Mouse (Mus musculus) brain, embryonic 14.5 days (tissue): ENCODE data around the gene Slc16a1. TPM values are rescaled to one million over a fixed set of nuclear protein-coding genes. Genes with fewer than 3 reads are reported as not detected.
"Not testable (repeated sequence)": the region's sequence is repeated elsewhere in the genome, so short reads cannot be mapped to it uniquely, and the experiment has no call there.

Source experiments
- DNase-seq: peaks from one replicate; pipeline ENCODE4 v3.0.0-alpha.2; 2011; ENCODE audit warnings: low read depth
- CTCF ChIP-seq: fragments of 200-500 bp; IDR thresholded peaks from 2 replicates; pipeline ENCODE4 v1.5.1; 2012; ENCODE audit warnings: inconsistent platforms, mild to moderate bottlenecking, moderate library complexity, borderline replicate concordance; ENCODE audit not compliant: insufficient read depth, insufficient read length; ENCODE audit errors: extremely low read depth
- POLR2A ChIP-seq: fragments of 200-500 bp; IDR thresholded peaks from 2 replicates; pipeline ENCODE4 v1.6.1; 2012; ENCODE audit warnings: mild to moderate bottlenecking, inconsistent platforms, borderline replicate concordance; ENCODE audit not compliant: poor library complexity, insufficient read depth, insufficient read length, severe bottlenecking; ENCODE audit errors: extremely low read depth
- polyA plus RNA-seq: library from polyadenylated mRNA; depleted of rRNA; stranded (reverse); fragments of >200 nt; gene quantifications from 2 replicates; pipeline ENCODE4 v1.2.3, GENCODE M21; 2012

Gene Slc16a1
- polyA plus RNA-seq, 1 experiment: 6.7 TPM

DNA sequence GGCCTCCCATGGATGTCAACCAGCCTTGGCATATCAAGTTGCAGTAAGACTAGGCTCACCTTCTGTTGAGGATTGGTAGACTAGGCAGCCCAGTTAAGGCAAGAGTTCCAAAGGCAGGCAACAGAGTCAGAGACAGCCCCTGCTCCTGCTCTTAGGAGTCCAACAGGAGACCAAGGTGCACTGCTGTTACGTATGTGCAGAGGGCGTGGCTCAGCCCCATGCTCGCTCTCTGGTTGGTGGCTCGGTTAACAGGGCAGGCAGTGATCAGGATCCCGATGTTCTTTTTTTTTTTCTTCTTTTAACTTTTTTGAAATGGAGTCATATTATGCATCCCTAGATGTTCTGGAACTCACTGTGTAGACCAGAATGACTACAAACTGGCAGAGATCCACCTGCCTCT, 30.5 kb downstream of the Slc16a1 start:
- no peak for DNase-seq
- TF ChIP-seq CTCF: no peak
- no peak for TF ChIP-seq POLR2A

GRCm38 (mm10) chr3:104669856-104670182, 31.4 kb downstream of the Slc16a1 start:
- DNase-seq: no peak
- TF ChIP-seq POLR2A (no peak), CTCF (no peak)

GRCm38 (mm10) chr3:104670183-104671020, 31.9 kb downstream of the Slc16a1 start:
- DNase-seq: not testable (repeated sequence)

DNA sequence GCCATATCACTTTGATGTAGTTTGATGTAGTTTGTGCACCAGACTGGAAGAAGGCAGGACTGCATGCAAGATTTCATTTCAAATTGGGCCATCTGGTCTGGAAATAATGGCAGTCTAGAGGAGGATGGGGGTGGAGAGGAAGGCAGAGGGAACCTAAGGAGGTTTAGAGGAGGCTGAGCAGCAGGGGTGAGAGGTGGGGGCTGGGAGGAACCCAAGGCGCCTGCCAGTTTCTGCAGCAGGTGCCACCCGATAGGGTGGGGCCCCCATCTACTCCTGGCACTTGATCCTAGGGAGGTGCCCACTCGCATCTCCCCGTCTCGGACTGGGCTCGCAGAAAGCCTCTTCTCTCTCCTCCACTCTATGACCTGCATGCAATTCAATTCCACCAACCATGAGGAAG, 33.1 kb downstream of the Slc16a1 start:
- DNase-seq: peak; percentile 80
- TF ChIP-seq CTCF: no peak
- no peak for TF ChIP-seq POLR2A

- TF ChIP-seq CTCF (no peak), POLR2A (no peak)
- DNase-seq: no peak
Measured at GRCm38 (mm10) chr3:104672041-104672440, 33.6 kb downstream of the Slc16a1 start.

DNA sequence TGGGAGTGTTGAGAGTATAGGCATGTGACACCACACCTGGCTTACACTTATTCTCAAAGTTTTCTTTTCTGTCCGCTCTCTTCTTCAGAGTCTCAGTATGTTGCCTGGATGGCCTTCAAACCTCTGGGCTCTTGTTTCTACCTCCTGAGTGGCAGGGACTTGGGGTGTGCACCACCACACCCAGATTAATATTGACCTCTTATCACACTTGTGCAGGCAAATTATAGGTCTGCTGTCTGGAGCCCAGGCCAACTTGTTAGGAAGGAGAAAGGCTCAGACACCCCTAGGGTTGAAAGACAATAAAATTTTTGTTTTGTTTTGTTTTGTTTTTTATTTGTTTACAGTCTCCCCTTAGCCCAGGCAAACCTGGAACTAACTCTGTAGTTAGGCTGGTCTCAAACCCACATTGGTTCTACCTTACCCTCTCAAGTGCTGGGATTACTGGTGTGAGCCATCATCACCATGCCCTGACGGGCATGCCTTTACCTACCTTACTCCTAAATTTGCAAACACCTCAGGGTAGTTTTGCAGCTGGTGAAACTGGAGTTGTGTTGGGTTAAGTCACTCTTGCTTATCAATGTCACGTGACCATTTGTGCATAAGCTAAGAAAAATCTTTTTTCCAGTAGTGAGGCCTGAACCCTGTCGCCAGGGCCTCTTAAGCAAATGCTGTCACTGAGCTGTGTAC, 35.3 kb downstream of the Slc16a1 start:
- DNase-seq: no peak
- TF ChIP-seq CTCF (no peak), POLR2A (no peak)

DNA sequence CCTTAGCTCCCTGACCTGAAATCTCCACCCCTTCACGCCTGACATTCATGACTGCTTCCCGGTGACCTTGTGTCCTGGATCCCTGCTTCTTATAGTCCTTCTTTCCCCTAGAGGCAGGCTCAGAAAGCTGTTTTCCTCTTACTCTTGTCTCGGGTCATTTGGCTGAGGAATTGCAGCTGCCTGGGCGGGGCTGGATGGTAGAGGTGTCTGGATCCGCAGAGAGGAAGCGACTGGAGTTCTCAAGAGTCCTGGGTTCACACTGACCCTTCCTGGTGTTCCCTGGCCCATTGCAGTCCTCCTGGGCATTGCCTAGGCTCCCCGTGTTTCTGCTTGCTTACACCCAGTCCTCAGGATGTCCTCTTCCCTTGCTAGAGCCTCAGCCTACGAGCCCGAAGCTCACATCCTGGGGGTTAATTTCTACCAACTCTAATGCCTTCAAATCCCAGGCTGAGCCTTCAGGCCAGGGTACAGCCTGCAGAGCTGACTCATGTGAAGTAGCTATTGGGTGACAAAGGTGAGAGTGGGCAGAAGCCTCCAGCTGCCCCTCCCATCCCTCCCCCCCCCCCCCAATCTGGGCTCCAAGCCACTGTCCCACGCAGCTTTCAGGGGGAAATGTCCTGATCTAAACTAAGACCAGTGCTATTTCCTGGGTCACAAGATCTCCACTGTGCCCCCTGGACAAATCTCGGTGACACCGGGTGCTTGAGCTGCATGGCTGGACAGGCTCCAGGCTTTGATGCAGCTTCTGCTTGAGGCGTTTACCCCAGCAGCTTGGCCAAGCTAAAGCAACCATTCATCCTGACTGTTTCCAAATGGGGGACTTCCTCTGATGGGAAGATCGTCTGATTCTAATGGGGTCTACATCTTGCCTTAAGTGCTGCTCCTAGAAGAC, 36.1 kb downstream of the Slc16a1 start:
- no peak for TF ChIP-seq POLR2A
- TF ChIP-seq CTCF: no peak
- peak; percentile 33 for DNase-seq

DNA sequence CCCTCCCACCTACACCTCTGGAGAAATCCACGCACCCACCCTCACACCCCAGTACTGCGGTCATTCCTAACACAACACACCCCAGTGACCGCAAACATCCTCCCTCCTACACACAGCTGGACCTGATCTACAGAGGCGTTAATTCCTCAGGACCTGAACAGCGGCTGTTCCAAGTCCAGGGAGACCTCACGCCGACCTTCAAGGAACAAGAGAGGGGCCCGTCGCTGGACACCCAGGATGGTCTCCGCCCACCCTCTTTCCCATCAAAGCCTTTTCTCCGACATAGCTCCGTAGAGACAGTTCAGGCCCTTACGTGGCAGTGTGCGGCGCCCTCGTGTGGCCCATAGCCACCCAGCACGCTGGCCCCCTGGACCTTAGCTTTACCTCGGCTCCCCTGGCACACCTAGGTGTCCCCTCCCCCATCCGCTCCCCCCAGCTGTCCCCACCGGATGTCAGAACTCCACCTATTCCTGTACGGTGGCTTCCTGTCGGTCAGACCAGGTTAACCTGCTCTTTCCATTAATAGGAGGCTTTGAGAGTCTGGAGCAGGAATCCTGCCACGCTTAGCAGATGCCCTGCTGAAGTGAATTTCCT, 36.9 kb downstream of the Slc16a1 start:
- TF ChIP-seq POLR2A (no peak), CTCF (peak; percentile 79)
- peak; percentile 86 for DNase-seq

GRCm38 (mm10) chr3:104677781-104678180, 39.3 kb downstream of the Slc16a1 start:
- DNase-seq: no peak
- TF ChIP-seq POLR2A (no peak), CTCF (no peak)

DNA sequence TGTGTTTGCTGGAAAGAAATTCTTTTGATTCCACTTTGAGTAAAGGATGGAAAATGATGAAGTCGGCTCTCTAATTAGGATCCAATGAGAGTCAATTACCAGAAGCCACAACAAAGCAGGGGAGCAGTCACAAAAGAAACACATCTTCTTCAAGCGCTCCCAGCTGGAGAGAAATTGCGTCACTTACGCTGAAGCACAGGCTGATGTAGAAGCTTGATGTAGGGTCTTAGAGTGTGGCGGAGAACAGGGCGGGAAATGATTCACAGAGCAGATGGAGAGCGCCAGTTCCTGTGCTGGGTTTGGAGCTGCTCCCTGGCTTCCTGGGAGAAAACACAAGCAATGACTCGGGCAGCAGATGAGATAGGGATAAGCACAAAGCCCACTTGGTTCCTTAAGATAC, 40.4 kb downstream of the Slc16a1 start:
- DNase-seq: peak; percentile 56
- TF ChIP-seq POLR2A (no peak), CTCF (no peak)
